In the genomic region with DNA sequence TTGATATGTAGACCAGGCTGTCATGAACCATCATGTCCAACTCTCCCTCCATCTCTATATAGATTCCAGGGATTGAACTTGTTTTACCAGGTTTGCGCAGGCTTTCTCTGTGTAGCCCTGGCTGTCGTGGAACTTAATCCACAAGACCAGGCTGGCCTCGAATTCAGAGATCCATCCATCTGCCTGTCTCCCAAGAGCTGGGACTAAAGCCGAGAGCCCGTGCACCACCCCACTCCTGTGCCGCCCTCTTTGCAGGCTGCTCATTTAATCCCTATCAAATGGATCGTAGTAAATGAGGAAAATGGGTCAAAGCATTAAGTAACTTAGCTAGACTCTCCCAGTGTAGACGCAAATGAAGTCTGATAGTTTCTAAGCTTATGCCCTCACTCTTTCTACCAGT, we compare ENCODE assay signal across 15 mouse cellular contexts. TPM values are rescaled to one million over a fixed set of nuclear protein-coding genes. Genes with fewer than 3 reads are reported as not detected.
A peak's percentile ranks its signal among the peaks of the same experiment; 100 is the strongest.
DNase-seq lines count a peak whose midpoint lies in the region; ATAC-seq and TF ChIP-seq lines count a peak whose summit lies in the region.
"Had no signal": no experiment of that assay in that cellular context is flagged by ENCODE, and none has a peak within 500 bp of the region (broad histone marks: within the 10 kb centered on the region; RNA-seq: fewer than 3 reads in every experiment).

No protein-coding gene starts in this region.

- WGBS in heart, embryonic 10.5 days: 72% methylated on average over 8 of the region's 8 CpGs
- 67% methylated on average over 8 of the region's 8 CpGs for WGBS in heart, embryonic 12.5 days
- WGBS in liver, postnatal 0 days (ENCODE audit: insufficient replicate concordance): 74% methylated on average over 8 of the region's 8 CpGs

- no peak for ATAC-seq in heart, embryonic 12.5 days (ENCODE audit: insufficient number of reproducible peaks, low FRiP score)
- ATAC-seq in liver, postnatal 0 days: no peak
- ATAC-seq: forebrain, embryonic 13.5 days; forebrain, embryonic 16.5 days; hindbrain, embryonic 16.5 days had no signal

- H3K9me3 ChIP-seq in heart, embryonic 10.5 days: no peaks in the 10 kb centered on the region
- H3K9me3 ChIP-seq in heart, embryonic 12.5 days (replicated peaks): no peaks in the 10 kb centered on the region
- H3K9me3 ChIP-seq in liver, postnatal 0 days (ENCODE audit: low read length): no peaks in the 10 kb centered on the region
- H3K9me3 ChIP-seq: forebrain, embryonic 10.5 days; forebrain, embryonic 13.5 days; G1E; hindbrain, embryonic 10.5 days; hindbrain, embryonic 13.5 days had no signal

- no peaks in the 10 kb centered on the region for H3K27me3 ChIP-seq in heart, embryonic 10.5 days (ENCODE audit: insufficient read depth, poor library complexity, severe bottlenecking)
- H3K27me3 ChIP-seq in heart, embryonic 12.5 days (replicated peaks): no peaks in the 10 kb centered on the region
- no peaks in the 10 kb centered on the region for H3K27me3 ChIP-seq in liver, postnatal 0 days (ENCODE audit: insufficient read depth, low read length)
- H3K27me3 ChIP-seq: forebrain, embryonic 13.5 days; hindbrain, embryonic 13.5 days; Patski had no signal

- H3K36me3 ChIP-seq in heart, embryonic 10.5 days: no peaks in the 10 kb centered on the region
- H3K36me3 ChIP-seq in heart, embryonic 12.5 days: no peaks in the 10 kb centered on the region
- H3K36me3 ChIP-seq in liver, postnatal 0 days (replicated peaks; ENCODE audit: insufficient read depth, low read length): no peaks in the 10 kb centered on the region
- H3K36me3 ChIP-seq: forebrain, embryonic 10.5 days; hindbrain, embryonic 10.5 days; hindbrain, embryonic 13.5 days had no signal

- TF ChIP-seq EP300 in liver, postnatal 0 days (IDR thresholded peaks at IDR 0.05; ENCODE audit: low read depth): no peak

- H3K4me2 ChIP-seq in heart, embryonic 12.5 days: no peak overlapping the region
- no peak overlapping the region for H3K4me2 ChIP-seq in liver, postnatal 0 days (ENCODE audit: low read depth, low read length)
- H3K4me2 ChIP-seq: forebrain, embryonic 13.5 days; hindbrain, embryonic 13.5 days had no signal

- H3K9ac ChIP-seq in heart, embryonic 12.5 days: no peak overlapping the region; the same call in 1 of the 2 replicates
- H3K9ac ChIP-seq in liver, postnatal 0 days (replicated peaks): no peak overlapping the region
- H3K9ac ChIP-seq: forebrain, embryonic 13.5 days; hindbrain, embryonic 13.5 days had no signal

- H3K4me1 ChIP-seq in heart, embryonic 10.5 days: peaks cover 13% of the 10 kb centered on the region
- H3K4me1 ChIP-seq in heart, embryonic 12.5 days (replicated peaks): peaks cover 12% of the 10 kb centered on the region
- peaks cover 20% of the 10 kb centered on the region for H3K4me1 ChIP-seq in liver, postnatal 0 days (ENCODE audit: insufficient read depth)

- TF ChIP-seq CTCF in liver, postnatal 0 days (IDR thresholded peaks at IDR 0.05; ENCODE audit: low read depth): no peak

- no peak overlapping the region for H3K27ac ChIP-seq in heart, embryonic 10.5 days
- H3K27ac ChIP-seq in heart, embryonic 12.5 days (ENCODE audit: poor library complexity, severe bottlenecking): no peak overlapping the region
- H3K27ac ChIP-seq in liver, postnatal 0 days (ENCODE audit: low read depth): peak overlapping the region; percentile 13; the same call in 1 of the 2 replicates
- H3K27ac ChIP-seq: forebrain, embryonic 13.5 days; gastrocnemius, adult 2 months; hindbrain, embryonic 10.5 days; hindbrain, embryonic 13.5 days had no signal

- H3K4me3 ChIP-seq in heart, embryonic 10.5 days: no peak overlapping the region
- no peak overlapping the region for H3K4me3 ChIP-seq in heart, embryonic 12.5 days
- no peak overlapping the region for H3K4me3 ChIP-seq in liver, postnatal 0 days (ENCODE audit: low read depth, low read length)
- H3K4me3 ChIP-seq: forebrain, embryonic 10.5 days; forebrain, embryonic 13.5 days; gastrocnemius, adult 2 months; hindbrain, embryonic 10.5 days; hindbrain, embryonic 13.5 days had no signal

- peak; percentile 63 for DNase-seq in heart, embryonic 10.5 days (ENCODE audit: low spot score)
- peak; percentile 13 for DNase-seq in liver, postnatal 0 days
- no peak for DNase-seq in liver
- peak; percentile 51 for DNase-seq in retina, postnatal 1 day
- no peak for DNase-seq in retina, embryonic 14.5 days (ENCODE audit: low spot score)

RNA-seq across cellular contexts. Expression of gene Washc1, which starts 3.9 kb away (rescaled TPM):
- polyA plus RNA-seq in heart, embryonic 10.5 days (2016; fragmentation: Nextera tagmentation; extraction: Ambion mirVana): 32.6 and 36.6 TPM in 2 replicates
- polyA plus RNA-seq in heart, embryonic 12.5 days (2016; fragmentation: Nextera tagmentation; extraction: Ambion mirVana): 27.6 and 30.2 TPM in 2 replicates
- 12.0 and 13.2 TPM in 2 replicates for polyA plus RNA-seq in liver, postnatal 0 days (2015; fragmentation: Nextera tagmentation; extraction: Ambion mirVana)

RNA-seq across cellular contexts. Expression of gene Ndufv2, which starts 6.1 kb away (rescaled TPM):
- 463 and 533 TPM in 2 replicates for polyA plus RNA-seq in heart, embryonic 10.5 days (2016; fragmentation: Nextera tagmentation; extraction: Ambion mirVana)
- 482 and 485 TPM in 2 replicates for polyA plus RNA-seq in heart, embryonic 12.5 days (2016; fragmentation: Nextera tagmentation; extraction: Ambion mirVana)
- 286 and 297 TPM in 2 replicates for polyA plus RNA-seq in liver, postnatal 0 days (2015; fragmentation: Nextera tagmentation; extraction: Ambion mirVana)

RNA-seq across cellular contexts. Expression of gene Ddx11, which starts 15.9 kb away (rescaled TPM):
- polyA plus RNA-seq in heart, embryonic 10.5 days (2016; fragmentation: Nextera tagmentation; extraction: Ambion mirVana): 22.0 and 24.1 TPM in 2 replicates
- polyA plus RNA-seq in heart, embryonic 12.5 days (2016; fragmentation: Nextera tagmentation; extraction: Ambion mirVana): 18.0 and 20.5 TPM in 2 replicates
- polyA plus RNA-seq in liver, postnatal 0 days (2015; fragmentation: Nextera tagmentation; extraction: Ambion mirVana): 1.9 and 2.0 TPM in 2 replicates

RNA-seq across cellular contexts. Expression of gene Ankrd12, which starts 30.6 kb away (rescaled TPM):
- 11.3 and 15.0 TPM in 2 replicates for polyA plus RNA-seq in heart, embryonic 10.5 days (2016; fragmentation: Nextera tagmentation; extraction: Ambion mirVana)
- 18.7 and 19.6 TPM in 2 replicates for polyA plus RNA-seq in heart, embryonic 12.5 days (2016; fragmentation: Nextera tagmentation; extraction: Ambion mirVana)
- polyA plus RNA-seq in liver, postnatal 0 days (2015; fragmentation: Nextera tagmentation; extraction: Ambion mirVana): 7.9 and 8.2 TPM in 2 replicates

Comparison
In these comparisons a context has a peak if more than half of its experiments do, and no peak if none do; other contexts are left out.
1. DNase-seq: peak in heart, embryonic 10.5 days (single experiment), liver, postnatal 0 days (single experiment) and retina, postnatal 1 day (single experiment); none in liver (single experiment) and retina, embryonic 14.5 days (single experiment).